Mouse (Mus musculus) stomach, postnatal 0 days (tissue): ENCODE measurements at regions not wholly inside any gene's neighbourhood (a gene's known extent, or its start where the extent isn't known, plus 50 kb on each side); places are given as distances from the start of the nearest gene placed in this dataset.

Experiments used
- ATAC-seq: fragments of 200-750 bp; cut with Nextera tagmentation; 2 replicates; pipeline ENCODE4 v1.8.0; 2017; ENCODE audit not compliant: low FRiP score, low TSS enrichment
- DNase-seq: peaks from one replicate; pipeline ENCODE4 v3.0.0-alpha.2; 2016; ENCODE audit warnings: low spot score
- H3K27ac ChIP-seq: fragments of 300-500 bp; sonication (generic); replicated peaks from 2 replicates; pipeline ENCODE4 v1.5.1; 2014; ENCODE audit warnings: mild to moderate bottlenecking, control low read depth
- H3K27me3 ChIP-seq: fragments of 300-500 bp; sonication (generic); 2 replicates; pipeline ENCODE4 v1.6.1; 2014; ENCODE audit warnings: low read length; ENCODE audit not compliant: control insufficient read depth, insufficient read depth
- H3K36me3 ChIP-seq: fragments of 300-500 bp; sonication (generic); 2 replicates; pipeline ENCODE4 v1.6.1; 2014; ENCODE audit warnings: low read length, mixed read lengths; ENCODE audit not compliant: control insufficient read depth, insufficient read depth
- H3K4me1 ChIP-seq: fragments of 300-500 bp; sonication (generic); replicated peaks from 2 replicates; pipeline ENCODE4 v1.6.1; 2014; ENCODE audit warnings: antibody characterized with exemption; ENCODE audit not compliant: control insufficient read depth, insufficient read depth
- H3K4me2 ChIP-seq: fragments of 300-500 bp; sonication (generic); replicated peaks from 2 replicates; pipeline ENCODE4 v1.6.1; 2014; ENCODE audit warnings: low read depth, mild to moderate bottlenecking, control low read depth, moderate library complexity
- H3K4me3 ChIP-seq: fragments of 300-500 bp; sonication (generic); 2 replicates; pipeline ENCODE4 v1.5.1; 2014; ENCODE audit warnings: low read depth, low read length, control low read depth
- H3K9ac ChIP-seq: fragments of 300-500 bp; sonication (generic); 2 replicates; pipeline ENCODE4 v1.6.1; 2014; ENCODE audit warnings: mild to moderate bottlenecking, low read length, control low read depth, mixed read lengths
- H3K9me3 ChIP-seq: fragments of 300-500 bp; sonication (generic); 2 replicates; pipeline ENCODE4 v1.6.1; 2016; ENCODE audit warnings: low read length; ENCODE audit not compliant: control insufficient read depth
- CTCF ChIP-seq: IDR thresholded peaks from 2 replicates; pipeline ENCODE4 v1.5.1; 2016; ENCODE audit warnings: antibody characterized with exemption, low read depth, mild to moderate bottlenecking, moderate library complexity
- EP300 ChIP-seq: optimal IDR thresholded peaks from 2 replicates; pipeline ENCODE3; 2016; ENCODE audit warnings: antibody characterized with exemption
- WGBS: fragments of 180-500 bp; shearing (Covaris S2); extraction: QIAGEN DNeasy Blood & Tissue Kit; methylation state at CpG from one replicate; pipeline ENCODE4 v1.1.7; 2014; 5-methylcytosine and 5-hydroxymethylcytosine counted together

DNA sequence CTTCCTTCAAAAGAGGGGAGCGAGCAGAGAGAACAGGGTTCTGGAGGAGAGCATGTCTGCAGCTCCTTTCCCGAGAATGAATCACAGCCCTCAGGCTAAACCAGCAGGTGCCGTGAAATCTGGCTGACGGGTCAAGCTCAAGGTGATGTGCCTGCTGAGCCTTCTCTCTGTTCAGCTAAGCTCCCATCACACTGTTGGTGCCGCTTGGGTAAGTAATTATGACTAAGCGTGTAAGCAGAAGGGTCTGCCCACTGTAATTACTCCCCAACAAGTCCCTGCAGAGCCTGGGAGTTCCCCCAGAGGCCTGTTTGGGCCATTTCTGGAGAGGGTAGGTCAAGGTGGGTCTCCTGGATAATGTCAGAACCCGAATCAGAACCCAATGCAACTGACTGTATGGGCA lies 139.5 kb upstream of the Irf2bp2 start:
- Histone ChIP-seq H3K9ac (no peak overlapping the region), H3K9me3 (no peaks in the 10 kb centered on the region), H3K36me3 (no peaks in the 10 kb centered on the region), H3K4me2 (no peak overlapping the region), H3K27me3 (no peaks in the 10 kb centered on the region), H3K27ac (peak overlapping the region; percentile 96; the same call in 1 of the 2 replicates), H3K4me1 (peaks cover 15% of the 10 kb centered on the region), H3K4me3 (no peak overlapping the region)
- DNase-seq = no peak
- no peak for ATAC-seq
- TF ChIP-seq CTCF (no peak), EP300 (no peak)
- 60% methylated on average over 7 of the region's 7 CpGs for WGBS

DNA sequence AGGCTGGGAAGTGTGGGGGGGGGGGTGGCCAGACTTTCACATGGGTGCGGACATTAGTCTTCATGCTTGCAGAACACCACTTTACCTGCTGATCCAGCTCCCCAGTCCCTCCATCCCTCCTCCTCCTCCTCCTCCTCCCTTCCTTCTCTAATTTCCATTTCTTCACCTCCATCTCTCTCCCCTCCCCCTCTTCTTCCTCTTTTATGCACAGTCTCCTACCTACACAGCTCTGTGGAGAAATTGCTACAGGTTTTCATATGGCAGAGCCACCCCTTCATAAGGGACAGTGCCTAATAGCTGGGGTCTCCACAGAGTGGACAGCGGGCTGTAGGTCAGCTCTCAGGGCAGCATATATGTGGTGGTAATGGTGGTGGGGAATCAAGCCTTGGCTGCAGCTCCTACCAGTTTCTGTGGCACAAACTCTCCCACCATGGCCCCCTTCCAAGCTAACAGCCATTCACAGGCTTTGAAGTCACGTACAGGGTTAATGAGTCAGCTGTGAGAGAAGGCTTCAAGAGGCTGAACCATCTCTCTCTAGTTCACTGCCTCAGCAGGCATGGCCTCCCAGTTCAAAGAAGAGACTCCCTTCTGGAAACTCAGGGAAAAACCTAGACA lies 136.3 kb upstream of the Irf2bp2 start:
- Histone ChIP-seq H3K36me3 (no peaks in the 10 kb centered on the region), H3K27me3 (no peaks in the 10 kb centered on the region), H3K27ac (no peak overlapping the region), H3K4me3 (no peak overlapping the region), H3K9ac (no peak overlapping the region), H3K4me1 (peaks cover 8% of the 10 kb centered on the region), H3K4me2 (no peak overlapping the region), H3K9me3 (no peaks in the 10 kb centered on the region)
- TF ChIP-seq EP300 = no peak
- no peak for TF ChIP-seq CTCF
- DNase-seq (no peak), ATAC-seq (no peak)
- 86% methylated on average over 3 of the region's 3 CpGs for WGBS

DNA sequence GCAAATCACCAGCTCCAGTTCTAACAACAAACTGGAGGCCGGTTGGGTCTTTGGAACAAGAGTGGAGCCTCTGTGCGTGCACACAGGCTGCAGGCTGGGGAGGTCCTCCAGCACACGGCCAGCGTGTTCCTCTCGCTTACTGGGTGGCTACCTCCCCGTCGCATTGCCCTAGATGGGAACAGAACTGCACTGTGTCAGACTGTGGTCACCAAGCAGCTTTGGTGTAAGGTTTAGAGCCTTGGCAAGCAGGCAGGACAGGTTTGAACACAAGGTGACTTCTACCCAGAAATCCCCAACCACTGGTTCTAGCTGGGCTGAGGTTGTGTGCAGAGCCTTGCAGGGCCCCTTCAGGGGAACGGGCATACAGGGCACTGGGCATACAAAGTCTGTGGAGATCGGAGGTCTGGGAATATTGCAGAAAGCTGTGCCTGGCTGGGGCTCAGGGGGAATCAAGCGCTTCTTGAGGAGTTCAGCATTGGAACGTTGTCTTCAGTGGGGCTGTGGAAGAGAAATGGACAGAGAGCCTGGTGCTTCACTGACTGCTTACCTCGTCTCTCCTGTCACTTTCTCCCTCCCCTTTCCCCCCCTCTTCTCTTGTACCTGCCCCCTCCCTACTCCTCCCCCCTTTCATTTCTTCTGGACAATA lies 135.3 kb upstream of the Irf2bp2 start:
- TF ChIP-seq CTCF = no peak
- TF ChIP-seq EP300 = no peak
- Histone ChIP-seq H3K36me3 (no peaks in the 10 kb centered on the region), H3K9me3 (no peaks in the 10 kb centered on the region), H3K4me1 (no peaks in the 10 kb centered on the region; the same call in 1 of the 2 replicates), H3K4me3 (no peak overlapping the region), H3K27me3 (no peaks in the 10 kb centered on the region), H3K9ac (no peak overlapping the region), H3K4me2 (no peak overlapping the region), H3K27ac (peak overlapping the region; percentile 70)
- WGBS = 61% methylated on average over 12 of the region's 12 CpGs
- ATAC-seq (peak; percentile 50; the same call in 1 of the 2 replicates), DNase-seq (peak; percentile 35)

DNA sequence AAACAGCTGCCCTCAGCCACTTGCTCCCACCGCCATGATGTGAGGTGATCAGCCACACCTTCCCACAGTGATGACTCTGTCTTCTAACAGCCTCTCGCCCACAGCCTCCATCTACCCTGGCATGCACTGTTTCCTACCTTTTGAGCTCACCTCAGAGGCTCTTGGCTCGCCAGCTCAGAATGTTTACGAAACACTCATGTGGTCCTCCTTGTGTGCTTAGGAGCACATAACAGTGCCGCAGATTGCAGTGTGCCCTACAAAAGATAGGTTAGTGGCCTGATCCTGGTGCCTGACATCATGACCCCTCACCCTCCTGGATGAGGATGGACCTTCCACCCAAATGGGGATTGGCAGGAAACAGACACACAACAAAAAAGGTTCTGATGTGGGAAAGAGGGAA lies 134.3 kb upstream of the Irf2bp2 start:
- H3K9ac ChIP-seq = no peak overlapping the region; the same call in 1 of the 2 replicates
- no peak overlapping the region for H3K4me2 ChIP-seq
- no peaks in the 10 kb centered on the region for H3K36me3 ChIP-seq
- no peaks in the 10 kb centered on the region; the same call in 1 of the 2 replicates for H3K4me1 ChIP-seq
- 0 out of 2 replicates have a peak overlapping the region, but pooled peaks have one; percentile 18 for H3K27ac ChIP-seq
- no peak overlapping the region for H3K4me3 ChIP-seq
- DNase-seq (no peak), ATAC-seq (no peak)
- no peaks in the 10 kb centered on the region for H3K9me3 ChIP-seq
- TF ChIP-seq EP300 = no peak
- H3K27me3 ChIP-seq = no peaks in the 10 kb centered on the region
- 80% methylated on average over 5 of the region's 5 CpGs for WGBS

DNA sequence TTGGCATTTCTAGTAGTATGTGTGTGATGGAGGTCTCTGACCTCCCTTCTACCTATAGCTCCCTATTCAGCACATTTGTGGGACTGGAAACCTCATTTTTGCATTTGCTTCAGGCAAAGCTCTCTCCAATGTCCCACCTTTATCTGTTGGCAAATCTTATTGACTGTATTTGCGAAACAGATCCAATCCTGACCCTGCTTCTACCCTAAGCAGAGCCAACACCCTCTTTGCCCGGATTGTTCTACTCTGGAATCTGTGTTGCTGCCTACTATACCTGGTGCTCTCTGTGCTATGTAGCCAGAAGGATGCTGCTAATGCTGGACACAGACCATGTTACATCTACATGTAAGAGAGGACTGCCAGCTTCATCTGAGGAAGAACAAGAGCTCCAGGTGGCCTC lies 133.3 kb upstream of the Irf2bp2 start:
- Histone ChIP-seq H3K4me1 (no peaks in the 10 kb centered on the region; the same call in 1 of the 2 replicates), H3K4me3 (no peak overlapping the region), H3K27me3 (no peaks in the 10 kb centered on the region), H3K36me3 (no peaks in the 10 kb centered on the region), H3K9me3 (no peaks in the 10 kb centered on the region), H3K9ac (no peak overlapping the region), H3K4me2 (no peak overlapping the region), H3K27ac (no peak overlapping the region)
- DNase-seq = no peak
- 91% methylated on average over 2 of the region's 2 CpGs for WGBS
- no peak for ATAC-seq
- TF ChIP-seq EP300 (no peak), CTCF (no peak)
